Mouse (Mus musculus) intestine, embryonic 16.5 days (tissue): Measurements from ENCODE around the gene Ap2a1. TPM values are rescaled to one million over a fixed set of nuclear protein-coding genes. Genes with fewer than 3 reads are reported as not detected.

Source experiments
- ATAC-seq: fragments of 200-750 bp; cut with Nextera tagmentation; 2 replicates; pipeline ENCODE4 v1.8.0; 2017; ENCODE audit warnings: moderate TSS enrichment, moderate library complexity
- H3K27ac ChIP-seq: fragments of 300-500 bp; sonication (generic); 2 replicates; pipeline ENCODE4 v1.5.1; 2014; ENCODE audit warnings: mild to moderate bottlenecking, low read length
- H3K27me3 ChIP-seq: fragments of 300-500 bp; sonication (generic); replicated peaks from 2 replicates; pipeline ENCODE4 v1.6.1; 2014; ENCODE audit warnings: low read length, control low read depth, mixed read lengths; ENCODE audit not compliant: control insufficient read depth, insufficient read depth
- H3K36me3 ChIP-seq: fragments of 300-500 bp; sonication (generic); 2 replicates; pipeline ENCODE4 v1.6.1; 2014; ENCODE audit warnings: low read length, control low read depth; ENCODE audit not compliant: control insufficient read depth, insufficient read depth
- H3K4me1 ChIP-seq: fragments of 300-500 bp; sonication (generic); 2 replicates; pipeline ENCODE4 v1.6.1; 2014; ENCODE audit warnings: low read length, control low read depth, mixed read lengths; ENCODE audit not compliant: control insufficient read depth, insufficient read depth
- H3K4me2 ChIP-seq: fragments of 300-500 bp; sonication (generic); 2 replicates; pipeline ENCODE4 v1.6.1; 2014; ENCODE audit warnings: low read depth, low read length, control low read depth
- H3K4me3 ChIP-seq: fragments of 300-500 bp; sonication (generic); 2 replicates; pipeline ENCODE4 v1.5.1; 2014; ENCODE audit warnings: mild to moderate bottlenecking, low read length
- H3K9ac ChIP-seq: fragments of 300-500 bp; sonication (generic); 2 replicates; pipeline ENCODE4 v1.6.1; 2014; ENCODE audit warnings: low read depth, low read length
- H3K9me3 ChIP-seq: fragments of 300-500 bp; sonication (generic); 2 replicates; pipeline ENCODE4 v1.6.1; 2016; ENCODE audit warnings: low read length, control low read depth; ENCODE audit not compliant: control insufficient read depth
- WGBS: fragments of 180-500 bp; shearing (Covaris S2); extraction: QIAGEN DNeasy Blood & Tissue Kit; methylation state at CpG from one replicate; pipeline ENCODE4 v1.1.7; 2014; 5-methylcytosine and 5-hydroxymethylcytosine counted together
- polyA plus RNA-seq: library from polyadenylated mRNA; unstranded; fragments of >200 nt; fragmentation: Nextera tagmentation; extraction: Ambion mirVana; gene quantifications from 2 replicates; pipeline ENCODE4 v1.2.1, GENCODE M21; 2015

Ap2a1 gene
- polyA plus RNA-seq, 1 experiment from 2014 or later = 56.8 TPM

GRCm38 (mm10) chr7:44925468-44925867 is 3.8 kb downstream of the Ap2a1 start:
- 66% methylated on average over 3 of the region's 3 CpGs for WGBS
- no peak overlapping the region for H3K27ac ChIP-seq
- H3K4me1 ChIP-seq = peaks cover 15% of the 10 kb centered on the region
- no peak overlapping the region for H3K4me3 ChIP-seq
- no peaks in the 10 kb centered on the region for H3K9me3 ChIP-seq
- no peak overlapping the region for H3K4me2 ChIP-seq
- ATAC-seq = no peak
- H3K36me3 ChIP-seq = no peaks in the 10 kb centered on the region
- no peak overlapping the region for H3K9ac ChIP-seq
- H3K27me3 ChIP-seq = no peaks in the 10 kb centered on the region

GRCm38 (mm10) chr7:44922530-44922929 is 6.8 kb downstream of the Ap2a1 start:
- Histone ChIP-seq H3K4me3 (no peak overlapping the region), H3K4me2 (no peak overlapping the region), H3K4me1 (peaks cover 5% of the 10 kb centered on the region), H3K27ac (no peak overlapping the region), H3K36me3 (no peaks in the 10 kb centered on the region), H3K27me3 (no peaks in the 10 kb centered on the region), H3K9me3 (no peaks in the 10 kb centered on the region), H3K9ac (no peak overlapping the region)
- no peak for ATAC-seq

DNA sequence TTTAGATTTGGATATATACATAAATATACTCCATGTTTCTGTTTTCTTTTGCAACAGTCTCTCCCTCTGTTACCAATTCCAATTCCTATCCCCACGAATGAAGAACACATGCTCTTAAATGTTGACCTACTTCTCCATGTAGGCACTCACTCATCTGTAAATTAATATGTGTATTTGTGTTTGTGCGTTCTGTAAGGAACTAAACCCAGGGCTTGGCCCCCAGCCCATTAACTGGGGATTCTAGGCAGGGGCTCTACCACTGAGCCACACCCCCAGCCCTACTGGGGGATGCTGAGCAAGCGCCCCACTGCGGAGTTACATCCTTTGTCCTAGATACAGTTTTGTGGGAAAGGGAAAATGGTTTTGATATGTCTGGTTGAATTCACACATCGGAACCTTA is 10.2 kb downstream of the Ap2a1 start:
- ATAC-seq = no peak
- Histone ChIP-seq H3K27me3 (no peaks in the 10 kb centered on the region), H3K4me2 (no peak overlapping the region), H3K36me3 (peaks cover 6% of the 10 kb centered on the region; the same call in 1 of the 2 replicates), H3K4me1 (peaks cover 7% of the 10 kb centered on the region; the same call in 1 of the 2 replicates), H3K4me3 (no peak overlapping the region), H3K9me3 (no peaks in the 10 kb centered on the region), H3K9ac (no peak overlapping the region), H3K27ac (no peak overlapping the region)
- 88% methylated on average over 5 of the region's 5 CpGs for WGBS

GRCm38 (mm10) chr7:44918219-44918618 is 11.1 kb downstream of the Ap2a1 start:
- H3K9ac ChIP-seq = no peak overlapping the region
- no peaks in the 10 kb centered on the region for H3K9me3 ChIP-seq
- peaks cover 6% of the 10 kb centered on the region; the same call in 1 of the 2 replicates for H3K36me3 ChIP-seq
- no peaks in the 10 kb centered on the region for H3K27me3 ChIP-seq
- 72% methylated on average over 3 of the region's 3 CpGs for WGBS
- H3K27ac ChIP-seq = no peak overlapping the region
- H3K4me1 ChIP-seq = peaks cover 7% of the 10 kb centered on the region; the same call in 1 of the 2 replicates
- no peak overlapping the region for H3K4me3 ChIP-seq
- no peak for ATAC-seq
- H3K4me2 ChIP-seq = no peak overlapping the region

GRCm38 (mm10) chr7:44916881-44917280 is 12.4 kb downstream of the Ap2a1 start:
- Histone ChIP-seq H3K4me3 (no peak overlapping the region), H3K9ac (no peak overlapping the region), H3K9me3 (no peaks in the 10 kb centered on the region), H3K4me2 (no peak overlapping the region), H3K27ac (no peak overlapping the region), H3K4me1 (peaks cover 7% of the 10 kb centered on the region; the same call in 1 of the 2 replicates), H3K27me3 (no peaks in the 10 kb centered on the region), H3K36me3 (peaks cover 6% of the 10 kb centered on the region; the same call in 1 of the 2 replicates)
- ATAC-seq = peak; percentile 38; the same call in 1 of the 2 replicates
- 89% methylated on average over 4 of the region's 4 CpGs for WGBS

GRCm38 (mm10) chr7:44916191-44916590 is 13.1 kb downstream of the Ap2a1 start:
- Histone ChIP-seq H3K36me3 (peaks cover 6% of the 10 kb centered on the region; the same call in 1 of the 2 replicates), H3K4me3 (no peak overlapping the region), H3K4me2 (no peak overlapping the region), H3K4me1 (peaks cover 7% of the 10 kb centered on the region; the same call in 1 of the 2 replicates), H3K9me3 (no peaks in the 10 kb centered on the region), H3K27ac (no peak overlapping the region), H3K9ac (no peak overlapping the region), H3K27me3 (no peaks in the 10 kb centered on the region)
- 90% methylated on average over 6 of the region's 6 CpGs for WGBS
- no peak for ATAC-seq

DNA sequence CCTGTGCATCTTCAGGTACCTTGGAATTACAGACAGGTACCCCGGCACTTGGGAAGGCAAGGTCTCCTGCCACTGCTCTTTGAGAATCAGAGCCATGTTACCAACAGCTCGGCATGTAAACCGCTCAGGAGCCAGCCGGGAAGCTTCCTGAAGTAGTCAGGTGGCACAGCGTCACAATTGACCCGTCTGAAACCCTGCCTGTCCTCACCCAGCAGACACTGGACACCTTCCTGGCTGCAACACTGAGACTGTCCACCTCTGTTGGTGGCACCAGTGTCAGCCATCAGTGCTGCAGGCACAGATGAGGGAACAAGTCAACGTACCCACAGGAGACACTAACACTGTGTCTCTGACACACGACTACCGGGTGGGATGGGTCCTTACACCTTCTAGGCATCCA is 14.0 kb downstream of the Ap2a1 start:
- no peak overlapping the region for H3K27ac ChIP-seq
- no peaks in the 10 kb centered on the region for H3K27me3 ChIP-seq
- H3K4me3 ChIP-seq = no peak overlapping the region
- no peak overlapping the region for H3K9ac ChIP-seq
- no peak overlapping the region for H3K4me2 ChIP-seq
- 91% methylated on average over 9 of the region's 9 CpGs for WGBS
- H3K4me1 ChIP-seq = peaks cover 7% of the 10 kb centered on the region; the same call in 1 of the 2 replicates
- H3K36me3 ChIP-seq = peaks cover 6% of the 10 kb centered on the region; the same call in 1 of the 2 replicates
- H3K9me3 ChIP-seq = no peaks in the 10 kb centered on the region
- no peak for ATAC-seq

GRCm38 (mm10) chr7:44914396-44914795 is 14.9 kb downstream of the Ap2a1 start:
- Histone ChIP-seq H3K4me2 (no peak overlapping the region), H3K9me3 (no peaks in the 10 kb centered on the region)

DNA sequence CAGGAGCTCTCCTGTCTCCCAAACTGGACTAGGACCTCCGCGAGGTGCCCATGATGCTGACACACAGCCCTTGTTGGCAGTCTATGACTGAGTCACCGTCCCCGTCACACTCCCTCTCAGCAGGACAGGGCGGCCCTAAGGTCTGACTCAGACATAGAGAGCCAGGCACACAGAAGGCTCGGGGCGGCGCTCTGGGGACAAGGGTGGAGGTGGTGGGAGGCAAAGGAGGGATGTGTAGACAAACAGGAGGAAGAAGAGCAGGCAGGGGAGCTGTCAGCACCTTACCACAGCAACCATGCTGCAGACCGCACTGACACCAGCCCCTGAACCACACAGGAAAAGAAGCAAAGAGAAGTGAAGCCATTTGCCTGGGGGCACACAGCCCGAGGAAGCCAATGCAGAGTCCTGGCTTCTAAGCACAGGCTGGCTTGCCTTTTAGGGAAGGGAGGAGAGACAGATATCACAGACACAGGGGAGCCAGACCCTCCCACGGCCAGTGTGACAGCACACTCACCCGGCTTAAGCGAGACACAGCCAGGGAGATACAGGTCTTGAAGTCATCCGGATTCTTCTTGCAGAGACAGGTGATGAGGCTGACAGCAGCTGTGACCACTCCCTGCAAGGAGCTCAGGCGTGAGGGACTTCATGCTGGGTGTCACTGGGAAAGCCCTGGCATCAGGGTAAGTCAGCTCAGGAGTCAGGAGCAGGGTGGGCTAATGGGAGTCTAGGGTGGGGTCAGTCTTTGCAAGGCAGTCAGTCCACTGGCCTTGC is 20.4 kb downstream of the Ap2a1 start:
- 90% methylated on average over 15 of the region's 15 CpGs for WGBS
- peaks cover 42% of the 10 kb centered on the region for H3K36me3 ChIP-seq
- no peak overlapping the region for H3K4me2 ChIP-seq
- no peak overlapping the region for H3K27ac ChIP-seq
- no peak overlapping the region for H3K4me3 ChIP-seq
- no peak for ATAC-seq
- no peak overlapping the region for H3K9ac ChIP-seq
- no peaks in the 10 kb centered on the region for H3K27me3 ChIP-seq
- no peaks in the 10 kb centered on the region for H3K4me1 ChIP-seq
- H3K9me3 ChIP-seq = no peaks in the 10 kb centered on the region

More at GRCm38 (mm10) chr7:44914396-44914795, 14.9 kb downstream of the Ap2a1 start:
- H3K36me3 ChIP-seq = peaks cover 9% of the 10 kb centered on the region
- WGBS = 92% methylated on average over 2 of the region's 2 CpGs
- ATAC-seq = no peak
- H3K27me3 ChIP-seq = no peaks in the 10 kb centered on the region
- no peak overlapping the region for H3K27ac ChIP-seq
- H3K4me3 ChIP-seq = no peak overlapping the region
- H3K9ac ChIP-seq = no peak overlapping the region
- peaks cover 7% of the 10 kb centered on the region; the same call in 1 of the 2 replicates for H3K4me1 ChIP-seq
